Mouse (Mus musculus) lung, postnatal 0 days (tissue): Measurements from ENCODE around the gene Slc9a1. TPM values are rescaled to one million over a fixed set of nuclear protein-coding genes. Genes with fewer than 3 reads are reported as not detected.

Source experiments
- ATAC-seq: fragments of 200-750 bp; cut with Nextera tagmentation; 2 replicates; pipeline ENCODE4 v1.8.0; 2017; ENCODE audit warnings: moderate library complexity
- DNase-seq: peaks from one replicate; pipeline ENCODE4 v3.0.0-alpha.2; 2016; ENCODE audit warnings: low spot score
- H3K27ac ChIP-seq: fragments of 300-500 bp; sonication (generic); 2 replicates; pipeline ENCODE4 v1.5.1; 2014; ENCODE audit warnings: antibody characterized with exemption, mild to moderate bottlenecking, low read length, mixed read lengths
- H3K27me3 ChIP-seq: fragments of 300-500 bp; sonication (generic); replicated peaks from 2 replicates; pipeline ENCODE4 v1.6.1; 2014; ENCODE audit warnings: low read length, mixed read lengths; ENCODE audit not compliant: insufficient read depth
- H3K36me3 ChIP-seq: fragments of 300-500 bp; sonication (generic); 2 replicates; pipeline ENCODE4 v1.6.1; 2014; ENCODE audit warnings: low read length, mixed read lengths; ENCODE audit not compliant: insufficient read depth
- H3K4me1 ChIP-seq: fragments of 300-500 bp; sonication (generic); 2 replicates; pipeline ENCODE4 v1.6.1; 2014; ENCODE audit warnings: antibody characterized with exemption, low read depth, low read length, mixed read lengths; ENCODE audit not compliant: insufficient read depth
- H3K4me2 ChIP-seq: fragments of 300-500 bp; sonication (generic); replicated peaks from 2 replicates; pipeline ENCODE4 v1.6.1; 2014; ENCODE audit warnings: low read depth, mild to moderate bottlenecking, low read length, moderate library complexity, mixed read lengths
- H3K4me3 ChIP-seq: fragments of 300-500 bp; sonication (generic); 2 replicates; pipeline ENCODE4 v1.5.1; 2014; ENCODE audit warnings: low read depth, low read length
- H3K9ac ChIP-seq: fragments of 300-500 bp; sonication (generic); replicated peaks from 2 replicates; pipeline ENCODE4 v1.6.1; 2014; ENCODE audit warnings: low read depth, mild to moderate bottlenecking
- H3K9me3 ChIP-seq: fragments of 300-500 bp; sonication (generic); 2 replicates; pipeline ENCODE4 v1.6.1; 2016; ENCODE audit warnings: low read length, mixed read lengths
- CTCF ChIP-seq: IDR thresholded peaks from 2 replicates; pipeline ENCODE4 v1.5.1; 2016; ENCODE audit warnings: antibody characterized with exemption, mild to moderate bottlenecking
- EP300 ChIP-seq: IDR thresholded peaks from 2 replicates; pipeline ENCODE4 v1.6.1; 2016; ENCODE audit warnings: antibody characterized with exemption, mild to moderate bottlenecking, control low read depth
- WGBS: fragments of 180-500 bp; shearing (Covaris S2); extraction: QIAGEN DNeasy Blood & Tissue Kit; methylation state at CpG from one replicate; pipeline ENCODE4 v1.1.7; 2014; 5-methylcytosine and 5-hydroxymethylcytosine counted together
- polyA plus RNA-seq: library from polyadenylated mRNA; unstranded; fragments of >200 nt; fragmentation: Nextera tagmentation; extraction: Ambion mirVana; gene quantifications from 2 replicates; pipeline ENCODE4 v1.2.1, GENCODE M21; 2015

Gene Slc9a1
- polyA plus RNA-seq, 1 experiment from 2014 or later, result 6.0 TPM

- Histone ChIP-seq H3K4me1 (no peaks in the 10 kb centered on the region), H3K9ac (no peak overlapping the region), H3K27ac (no peak overlapping the region), H3K4me2 (no peak overlapping the region), H3K4me3 (no peak overlapping the region), H3K27me3 (no peaks in the 10 kb centered on the region), H3K9me3 (no peaks in the 10 kb centered on the region), H3K36me3 (no peaks in the 10 kb centered on the region)
- WGBS, result 79% methylated on average over 5 of the region's 5 CpGs
- no peak for ATAC-seq
- DNase-seq, result no peak
- TF ChIP-seq CTCF (no peak), EP300 (no peak)
Measured at GRCm38 (mm10) chr4:133348051-133348775, 21.3 kb upstream of the Slc9a1 start.

GRCm38 (mm10) chr4:133352797-133353196 lies 16.7 kb upstream of the Slc9a1 start:
- Histone ChIP-seq H3K27me3 (no peaks in the 10 kb centered on the region), H3K4me2 (no peak overlapping the region), H3K27ac (no peak overlapping the region), H3K9ac (no peak overlapping the region), H3K4me3 (no peak overlapping the region), H3K4me1 (no peaks in the 10 kb centered on the region), H3K36me3 (no peaks in the 10 kb centered on the region), H3K9me3 (no peaks in the 10 kb centered on the region)
- WGBS, result 68% methylated on average over 10 of the region's 10 CpGs
- DNase-seq (no peak), ATAC-seq (no peak)
- TF ChIP-seq CTCF, result no peak
- TF ChIP-seq EP300, result no peak

GRCm38 (mm10) chr4:133353367-133354365 lies 15.8 kb upstream of the Slc9a1 start, which contains the start of gene Wdtc1:
Gene Wdtc1 (minus strand): TSS chr4:133353481.
- 81% methylated on average over 23 of the region's 23 CpGs for WGBS
- H3K27me3 ChIP-seq, result no peaks in the 10 kb centered on the region
- H3K4me3 ChIP-seq, result no peak within 1 kb of the TSS
- DNase-seq (peak; percentile 54), ATAC-seq (peak; percentile 60)
- H3K36me3 ChIP-seq, result no peaks in the 10 kb centered on the region
- H3K9me3 ChIP-seq, result no peaks in the 10 kb centered on the region
- H3K4me2 ChIP-seq, result no peak within 1 kb of the TSS
- no peak within 1 kb of the TSS for H3K27ac ChIP-seq
- no peaks in the 10 kb centered on the region for H3K4me1 ChIP-seq
- TF ChIP-seq CTCF, result no peak
- 0 out of 2 replicates have a peak, but pooled peaks have one; percentile 10 for TF ChIP-seq EP300
- no peak within 1 kb of the TSS for H3K9ac ChIP-seq

DNA sequence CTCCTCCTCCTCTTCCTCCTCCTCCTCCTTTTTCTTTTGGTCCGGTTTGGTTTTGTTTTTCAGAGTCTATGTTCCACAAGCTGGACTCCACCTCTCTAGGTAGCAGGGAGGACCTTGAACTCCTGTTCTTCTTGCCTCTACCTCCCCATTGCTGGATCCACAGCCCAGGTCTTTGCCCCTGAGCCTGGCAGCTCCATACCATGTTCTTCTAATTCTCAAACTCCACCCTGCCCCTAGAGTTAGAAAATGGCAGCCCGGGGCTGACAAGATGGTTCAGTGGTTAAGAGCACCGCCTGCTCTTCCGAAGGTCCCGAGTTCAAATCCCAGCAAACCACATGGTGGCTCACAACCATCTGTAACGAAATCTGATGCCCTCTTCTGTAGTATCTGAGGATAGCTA lies 14.9 kb upstream of the Slc9a1 start:
- ATAC-seq, result no peak
- WGBS, result 91% methylated on average over 6 of the region's 6 CpGs
- TF ChIP-seq EP300, result no peak
- no peak for TF ChIP-seq CTCF

GRCm38 (mm10) chr4:133370298-133371274 lies 1.1 kb downstream of the Slc9a1 start:
- Histone ChIP-seq H3K27me3 (no peaks in the 10 kb centered on the region), H3K9me3 (no peaks in the 10 kb centered on the region), H3K27ac (peak overlapping the region; percentile 86), H3K4me1 (peaks cover 24% of the 10 kb centered on the region), H3K4me2 (peak overlapping the region; percentile 84), H3K36me3 (no peaks in the 10 kb centered on the region), H3K4me3 (peak overlapping the region; percentile 92), H3K9ac (peak overlapping the region; percentile 87)
- DNase-seq (no peak), ATAC-seq (no peak)
- 52% methylated on average over 22 of the region's 22 CpGs for WGBS
- no peak for TF ChIP-seq CTCF
- no peak for TF ChIP-seq EP300

More for the DNA sequence above, 14.9 kb upstream of the Slc9a1 start:
- no peak overlapping the region for H3K4me2 ChIP-seq
- no peak for DNase-seq
- no peaks in the 10 kb centered on the region for H3K36me3 ChIP-seq
- no peak overlapping the region for H3K4me3 ChIP-seq
- no peaks in the 10 kb centered on the region for H3K4me1 ChIP-seq
- no peak overlapping the region for H3K9ac ChIP-seq
- H3K27ac ChIP-seq, result no peak overlapping the region
- no peaks in the 10 kb centered on the region for H3K27me3 ChIP-seq
- no peaks in the 10 kb centered on the region for H3K9me3 ChIP-seq
